Mouse (Mus musculus): ENCODE results near the gene Zfp970.
"Not testable (repeated sequence)": the region's sequence is repeated elsewhere in the genome, so short reads cannot be mapped to it uniquely, and the experiment has no call there.

Gene Zfp970

GRCm38 (mm10) chr2:177464676-177465075, at the start of gene Zfp970:
Gene Zfp970, plus strand, starts transcription at chr2:177464733.
- DNase-seq (ENCODE audit: low spot score in 2 of 2), result peak in 1 of 2 experiments; percentile 12

- DNase-seq (ENCODE audit: low spot score in 2 of 2), result not testable (repeated sequence)
These were observed 3.7 kb downstream of the Zfp970 start for GRCm38 (mm10) chr2:177468222-177468621.

- not testable (repeated sequence) for DNase-seq (ENCODE audit: low spot score in 2 of 2)
These were observed 7.7 kb downstream of the Zfp970 start for GRCm38 (mm10) chr2:177472261-177472660.

GRCm38 (mm10) chr2:177481971-177482370, 17.4 kb downstream of the Zfp970 start:
- not testable (repeated sequence) for DNase-seq (ENCODE audit: low spot score in 2 of 2)

- DNase-seq (ENCODE audit: low spot score in 2 of 2), result not testable (repeated sequence)
These were observed 18.9 kb downstream of the Zfp970 start for GRCm38 (mm10) chr2:177483238-177483948.

GRCm38 (mm10) chr2:177498067-177498466, 33.5 kb downstream of the Zfp970 start, which contains the start of gene Gm14403:
Gene Gm14403, plus strand, starts transcription at chr2:177498215.
- not testable (repeated sequence) for DNase-seq (ENCODE audit: low spot score in 2 of 2)

- DNase-seq (ENCODE audit: low spot score in 2 of 2), result not testable (repeated sequence)
These were observed 34.6 kb downstream of the Zfp970 start for GRCm38 (mm10) chr2:177499182-177499581.

GRCm38 (mm10) chr2:177505211-177505719, 40.7 kb downstream of the Zfp970 start:
- not testable (repeated sequence) for DNase-seq (ENCODE audit: low spot score in 2 of 2)

GRCm38 (mm10) chr2:177511381-177511780, 46.8 kb downstream of the Zfp970 start:
- DNase-seq (ENCODE audit: low spot score in 2 of 2), result not testable (repeated sequence)

GRCm38 (mm10) chr2:177511972-177512371, 47.4 kb downstream of the Zfp970 start:
- not testable (repeated sequence) for DNase-seq (ENCODE audit: low spot score in 2 of 2)

- not testable (repeated sequence) for DNase-seq (ENCODE audit: low spot score in 2 of 2)
These were observed 49.5 kb downstream of the Zfp970 start for GRCm38 (mm10) chr2:177513991-177514479.

GRCm38 (mm10) chr2:177517746-177518145, 53.2 kb downstream of the Zfp970 start:
- not testable (repeated sequence) for DNase-seq (ENCODE audit: low spot score in 2 of 2)

- DNase-seq (ENCODE audit: low spot score in 2 of 2), result not testable (repeated sequence)
These were observed 53.8 kb downstream of the Zfp970 start for GRCm38 (mm10) chr2:177518354-177518753.

GRCm38 (mm10) chr2:177518960-177519359, 54.4 kb downstream of the Zfp970 start:
- not testable (repeated sequence) for DNase-seq (ENCODE audit: low spot score in 2 of 2)

GRCm38 (mm10) chr2:177520035-177520434, 55.5 kb downstream of the Zfp970 start:
- no peak for DNase-seq (ENCODE audit: low spot score in 2 of 2)

- no peak for DNase-seq (ENCODE audit: low spot score in 2 of 2)
These were observed 58.5 kb downstream of the Zfp970 start for GRCm38 (mm10) chr2:177523061-177523460.

- not testable (repeated sequence) for DNase-seq (ENCODE audit: low spot score in 2 of 2)
These were observed 59.1 kb downstream of the Zfp970 start for GRCm38 (mm10) chr2:177523674-177524073.

- DNase-seq (ENCODE audit: low spot score in 2 of 2), result not testable (repeated sequence)
These were observed 59.6 kb downstream of the Zfp970 start for GRCm38 (mm10) chr2:177524171-177524570.
